Mouse (Mus musculus): Measurements from ENCODE around the gene Nsg2.
"Not testable (repeated sequence)": the region's sequence is repeated elsewhere in the genome, so short reads cannot be mapped to it uniquely, and the experiment has no call there.

The Nsg2 gene

GRCm38 (mm10) chr11:32000281-32000680, at the start of gene Nsg2:
TSS of gene Nsg2 (plus strand) at chr11:32000463.
- DNase-seq (ENCODE audit: low read depth) = no peak

- no peak for DNase-seq (ENCODE audit: low read depth)
Measured at GRCm38 (mm10) chr11:31960071-31960470, 40.2 kb upstream of the Nsg2 start.

- no peak for DNase-seq (ENCODE audit: low read depth)
Measured at GRCm38 (mm10) chr11:31963993-31964392, 36.3 kb upstream of the Nsg2 start.

DNA sequence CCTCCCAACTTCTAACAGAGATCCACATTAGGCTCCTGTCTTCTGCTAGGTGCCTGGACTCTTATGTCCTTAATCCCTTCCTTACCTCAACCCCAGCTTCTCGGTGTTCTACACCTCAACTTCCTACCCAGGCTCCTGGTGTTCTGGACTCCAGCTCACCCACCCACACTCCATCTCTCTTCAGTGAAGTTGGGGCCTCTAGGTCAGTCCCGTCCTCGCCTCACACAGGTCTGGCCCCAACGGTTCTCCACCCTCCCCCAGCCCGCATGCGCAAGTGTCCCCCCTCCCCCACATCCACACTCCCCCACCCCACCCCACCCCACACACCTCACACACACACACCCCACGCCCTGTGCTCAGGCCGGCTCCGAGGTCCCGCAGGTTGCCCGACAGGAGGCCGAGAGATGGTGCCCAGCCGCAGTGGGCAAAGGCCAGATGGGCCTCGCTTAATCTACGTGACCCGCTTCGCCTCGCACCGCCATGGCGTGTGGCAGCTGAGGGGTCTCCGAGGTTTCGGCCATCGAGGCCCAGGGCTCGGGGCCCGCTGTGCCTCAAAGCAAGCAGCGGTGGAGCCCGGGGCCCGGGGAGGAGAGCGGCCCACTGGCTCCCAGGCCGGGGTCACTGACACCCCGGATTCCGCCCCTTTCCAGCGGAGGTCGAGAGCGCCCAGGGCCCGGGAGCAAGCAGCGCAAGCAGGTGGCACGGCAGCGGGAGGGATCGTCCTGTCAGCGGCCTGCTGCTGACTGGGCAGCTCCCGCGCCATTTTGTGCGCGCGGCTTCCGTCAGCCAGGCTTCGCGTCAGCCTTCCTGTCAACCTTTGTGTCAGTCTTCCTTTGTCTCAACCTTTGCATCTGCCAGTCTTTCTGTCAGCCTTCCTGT, 34.8 kb upstream of the Nsg2 start, which contains the start of gene 4930524B15Rik:
4930524B15Rik (plus strand) TSS at position 337 of the 879 bp plus-strand sequence.
- no peak for DNase-seq (ENCODE audit: low read depth)

DNA sequence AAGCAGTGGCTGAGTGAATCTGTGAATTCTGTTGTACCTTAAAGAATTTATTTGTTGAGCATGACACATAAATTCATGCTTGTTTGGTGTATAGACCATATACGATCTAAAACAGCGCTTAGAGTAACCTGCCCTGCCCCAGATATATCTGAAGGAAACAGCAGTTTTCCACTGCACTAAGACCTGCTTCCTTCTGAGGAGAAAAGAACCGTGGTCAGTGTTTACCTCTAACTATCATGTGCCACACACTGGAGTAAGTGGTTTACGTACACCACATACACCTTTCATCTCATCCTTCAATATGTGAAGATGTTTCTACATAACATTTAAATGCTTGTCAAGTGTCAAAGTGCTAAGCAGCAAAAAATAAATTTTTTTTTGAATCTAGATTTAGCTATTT, 26.1 kb upstream of the Nsg2 start:
- DNase-seq (ENCODE audit: low read depth) = no peak

GRCm38 (mm10) chr11:31974826-31975225, 25.4 kb upstream of the Nsg2 start:
- DNase-seq (ENCODE audit: low read depth) = no peak

- no peak for DNase-seq (ENCODE audit: low read depth)
Measured at GRCm38 (mm10) chr11:31975678-31976077, 24.6 kb upstream of the Nsg2 start.

GRCm38 (mm10) chr11:31976137-31976536, 24.1 kb upstream of the Nsg2 start:
- no peak for DNase-seq (ENCODE audit: low read depth)

DNA sequence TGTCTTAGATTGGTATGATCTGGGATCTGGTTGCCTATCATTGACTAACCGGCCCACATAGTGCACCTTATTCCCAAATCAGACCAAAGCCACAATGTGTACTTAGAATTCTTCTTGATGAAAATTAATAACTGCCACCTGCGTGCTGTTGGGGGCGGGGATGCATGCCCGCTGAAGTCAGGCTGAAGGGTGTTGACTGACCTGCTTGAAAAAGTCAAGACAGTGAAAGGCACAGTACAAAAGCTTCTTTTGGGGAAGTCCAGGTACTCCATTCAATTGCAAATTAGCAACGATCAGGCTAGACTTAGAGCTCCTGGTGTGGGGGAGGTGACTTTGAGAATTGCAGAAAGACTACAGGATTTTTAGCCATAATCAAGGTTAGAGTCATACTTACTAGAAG, 20.2 kb upstream of the Nsg2 start:
- DNase-seq (ENCODE audit: low read depth) = not testable (repeated sequence)

DNA sequence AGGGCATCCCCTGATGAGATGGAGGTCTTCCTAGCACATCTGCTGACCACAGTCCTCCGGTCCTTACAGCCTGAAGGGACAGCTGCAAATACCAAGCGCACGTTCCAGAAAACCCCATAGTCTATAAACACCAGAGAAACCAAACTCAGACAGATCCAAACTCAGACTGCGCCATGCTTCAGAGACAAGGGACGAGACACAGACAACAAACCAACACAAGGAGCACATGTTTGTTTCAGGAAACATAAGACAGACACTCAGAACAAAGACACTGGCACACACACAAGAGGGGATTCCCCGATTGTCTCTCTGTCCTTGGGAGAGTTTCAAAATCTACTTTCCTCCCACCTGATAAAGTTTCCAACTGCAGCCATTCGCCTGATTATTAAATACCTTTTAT, 18.4 kb upstream of the Nsg2 start:
- no peak for DNase-seq (ENCODE audit: low read depth)

DNA sequence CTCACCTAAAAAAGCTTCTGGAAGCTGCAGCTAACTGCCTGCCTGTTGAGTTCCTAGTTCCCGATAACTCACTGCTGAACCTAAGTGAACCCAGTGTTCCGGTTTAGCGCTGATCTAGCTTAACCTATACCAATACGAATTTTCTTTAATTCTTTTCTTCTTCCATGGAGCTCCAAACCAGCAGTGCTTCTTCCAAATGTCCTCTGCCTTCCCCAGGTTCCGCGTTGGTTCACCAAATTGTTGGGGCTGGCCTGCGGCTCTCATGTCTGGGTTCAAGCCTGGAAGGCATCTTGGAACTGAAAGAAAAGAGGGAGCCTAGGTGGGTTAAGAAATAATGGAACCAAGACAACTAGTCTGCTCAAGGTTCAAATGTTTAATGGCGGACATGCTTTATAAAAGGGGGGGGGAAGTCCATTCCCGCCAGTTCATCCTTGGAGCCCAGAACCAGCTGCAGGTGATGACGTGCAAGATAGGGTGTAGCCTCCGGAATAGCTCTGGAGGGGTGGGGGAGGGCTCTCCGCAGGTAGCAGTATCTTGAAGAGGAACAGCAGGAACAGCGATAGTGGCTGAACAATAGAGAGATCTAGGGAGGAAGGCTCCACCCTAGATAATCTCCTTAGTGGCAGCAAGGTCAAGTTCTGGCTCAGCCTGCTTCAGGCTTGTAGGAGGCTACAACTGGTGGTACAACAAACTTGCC, 17.9 kb upstream of the Nsg2 start:
- DNase-seq (ENCODE audit: low read depth) = not testable (repeated sequence)

DNA sequence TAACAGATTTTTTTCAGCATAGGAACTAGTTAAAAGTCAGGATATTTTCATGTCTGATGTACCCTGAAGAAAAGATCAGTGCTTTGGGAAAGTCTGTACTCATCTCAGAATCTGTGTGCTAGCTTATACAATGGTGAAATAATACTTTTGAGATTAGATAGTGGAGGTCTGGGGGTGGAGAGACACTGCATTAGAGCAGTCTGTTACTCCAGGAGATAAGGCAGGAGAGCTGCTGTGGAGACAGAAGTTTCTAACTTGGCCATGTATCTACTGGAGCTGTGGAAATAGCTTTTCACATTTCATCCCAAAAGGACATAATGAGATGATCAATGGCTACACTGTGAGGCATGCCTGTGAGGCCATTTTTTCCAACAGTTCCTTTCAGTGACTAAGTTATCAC, 17.0 kb upstream of the Nsg2 start:
- no peak for DNase-seq (ENCODE audit: low read depth)

DNA sequence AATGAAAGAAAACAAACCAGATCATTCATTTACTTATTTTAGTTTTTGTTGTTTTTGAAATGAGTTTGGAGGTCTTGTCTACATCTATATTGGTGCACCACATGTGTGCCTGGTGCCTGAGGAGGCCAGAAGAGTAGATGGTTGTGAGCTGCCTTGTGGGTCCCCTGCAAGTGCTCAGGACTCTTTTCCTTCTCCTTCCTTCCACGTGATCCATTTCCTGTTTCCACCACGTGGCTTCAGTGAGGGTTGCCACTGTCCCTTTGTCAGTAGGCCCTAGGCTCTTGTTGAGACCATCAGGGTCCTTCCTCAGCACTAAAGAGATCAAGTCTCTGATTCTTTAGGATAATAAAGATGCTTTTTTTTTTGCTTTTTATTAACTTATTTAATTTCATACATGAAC, 15.5 kb upstream of the Nsg2 start:
- no peak for DNase-seq (ENCODE audit: low read depth)

DNA sequence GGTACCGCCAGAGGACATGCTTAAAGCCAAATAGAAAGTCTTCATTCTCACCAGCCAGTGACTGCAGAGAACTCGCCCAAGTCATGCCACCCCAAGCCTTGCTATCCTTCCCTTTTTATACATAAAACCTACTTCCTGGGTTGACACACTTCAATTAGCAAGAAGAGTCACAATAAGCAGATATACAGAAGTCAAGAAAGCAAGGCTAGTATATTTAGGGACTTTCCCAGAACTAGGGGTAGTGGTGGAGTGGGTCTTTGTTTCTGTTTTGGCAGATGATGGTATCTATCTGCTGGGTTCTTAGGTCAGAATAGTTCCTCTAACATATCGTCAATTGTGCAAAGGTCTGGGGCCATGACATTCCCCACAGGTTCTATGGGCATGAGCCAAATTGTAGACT, 7.7 kb upstream of the Nsg2 start:
- DNase-seq (ENCODE audit: low read depth) = no peak

DNA sequence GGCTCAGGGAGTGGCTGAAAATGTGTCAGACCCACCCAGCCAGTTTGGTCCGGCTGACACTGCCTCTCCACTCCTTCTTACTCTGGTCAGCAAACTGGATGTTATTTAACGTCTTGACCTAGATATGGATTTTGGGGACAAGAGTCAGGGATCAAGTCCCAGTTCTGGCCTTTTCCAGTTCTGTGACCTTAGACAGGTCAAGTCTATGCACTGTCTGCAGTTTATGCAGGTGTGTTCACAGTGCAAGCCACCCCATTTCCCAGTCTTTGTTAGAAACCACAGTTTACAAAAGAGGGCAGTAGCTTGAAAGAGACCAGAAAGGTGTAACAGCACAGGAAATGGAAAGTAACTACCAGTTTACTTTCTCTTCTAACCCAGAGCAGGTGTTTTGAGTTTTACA, 547 bp upstream of the Nsg2 start:
- DNase-seq (ENCODE audit: low read depth) = no peak

GRCm38 (mm10) chr11:32001181-32001910, 1.1 kb downstream of the Nsg2 start:
- no peak for DNase-seq (ENCODE audit: low read depth)

DNA sequence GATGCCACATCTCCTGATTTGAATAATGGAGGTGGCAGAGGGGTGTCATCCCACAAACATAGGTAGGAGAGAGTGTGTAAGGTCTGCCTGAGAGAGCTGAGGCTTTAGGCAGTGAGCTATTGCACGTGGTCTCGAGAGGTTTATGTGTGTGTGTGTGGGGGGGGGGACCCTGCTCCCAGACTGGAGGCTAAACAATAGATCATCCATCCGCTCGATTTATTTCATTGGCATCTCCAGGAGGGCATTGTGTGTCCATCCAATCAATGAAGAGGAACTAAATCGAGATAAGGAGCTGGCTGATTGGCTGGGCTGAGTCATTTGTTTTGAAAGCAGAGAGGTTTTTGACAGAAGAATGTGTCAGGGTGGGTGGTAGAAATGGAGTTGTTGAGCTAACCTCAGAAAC, 2.4 kb downstream of the Nsg2 start:
- DNase-seq (ENCODE audit: low read depth) = no peak

GRCm38 (mm10) chr11:32008049-32008448, 7.8 kb downstream of the Nsg2 start:
- not testable (repeated sequence) for DNase-seq (ENCODE audit: low read depth)

- DNase-seq (ENCODE audit: low read depth) = no peak
Measured at GRCm38 (mm10) chr11:32008852-32009251, 8.6 kb downstream of the Nsg2 start.

- no peak for DNase-seq (ENCODE audit: low read depth)
Measured at GRCm38 (mm10) chr11:32009961-32010662, 9.8 kb downstream of the Nsg2 start.

GRCm38 (mm10) chr11:32010663-32010970, 10.4 kb downstream of the Nsg2 start:
- no peak for DNase-seq (ENCODE audit: low read depth)

Measured in c-Kit-positive CD71-positive TER-119-negative erythroid progenitor cells, embryonic 14.5 days (primary cell).